Mouse (Mus musculus): ENCODE measurements at regions not wholly inside any gene's neighbourhood (a gene's known extent, or its start where the extent isn't known, plus 50 kb on each side); places are given as distances from the start of the nearest gene placed in this dataset.

- no peak for DNase-seq (ENCODE audit: low spot score in 2 of 2)
Measured at GRCm38 (mm10) chr9:61226596-61227384, 145.4 kb upstream of the Tle3 start.

GRCm38 (mm10) chr9:61227492-61228229 is 144.5 kb upstream of the Tle3 start:
- no peak for DNase-seq (ENCODE audit: low spot score in 2 of 2)

GRCm38 (mm10) chr9:61228230-61228631 is 143.9 kb upstream of the Tle3 start:
- no peak for DNase-seq (ENCODE audit: low spot score in 2 of 2)

- DNase-seq (ENCODE audit: low spot score in 2 of 2) = no peak
Measured at GRCm38 (mm10) chr9:61230306-61230705, 141.9 kb upstream of the Tle3 start.

GRCm38 (mm10) chr9:61232630-61233029 is 139.5 kb upstream of the Tle3 start:
- no peak for DNase-seq (ENCODE audit: low spot score in 2 of 2)

GRCm38 (mm10) chr9:61233251-61233650 is 138.9 kb upstream of the Tle3 start:
- DNase-seq (ENCODE audit: low spot score in 2 of 2) = no peak

GRCm38 (mm10) chr9:61235653-61236610 is 136.2 kb upstream of the Tle3 start:
- no peak for DNase-seq (ENCODE audit: low spot score in 2 of 2)

- DNase-seq (ENCODE audit: low spot score in 2 of 2) = no peak
Measured at GRCm38 (mm10) chr9:61238687-61239250, 133.4 kb upstream of the Tle3 start.

GRCm38 (mm10) chr9:61239328-61239727 is 132.8 kb upstream of the Tle3 start:
- no peak for DNase-seq (ENCODE audit: low spot score in 2 of 2)

GRCm38 (mm10) chr9:61241442-61241841 is 130.7 kb upstream of the Tle3 start:
- no peak for DNase-seq (ENCODE audit: low spot score in 2 of 2)

- no peak for DNase-seq (ENCODE audit: low spot score in 2 of 2)
Measured at GRCm38 (mm10) chr9:61242167-61242860, 129.9 kb upstream of the Tle3 start.

- DNase-seq (ENCODE audit: low spot score in 2 of 2) = no peak
Measured at GRCm38 (mm10) chr9:61243289-61243688, 128.9 kb upstream of the Tle3 start.

- no peak for DNase-seq (ENCODE audit: low spot score in 2 of 2)
Measured at GRCm38 (mm10) chr9:61249691-61250425, 122.3 kb upstream of the Tle3 start.

GRCm38 (mm10) chr9:61251606-61252005 is 120.6 kb upstream of the Tle3 start:
- peak; percentile 33 to 50 for DNase-seq (ENCODE audit: low spot score in 2 of 2)

- DNase-seq (ENCODE audit: low spot score in 2 of 2) = no peak
Measured at GRCm38 (mm10) chr9:61253761-61254160, 118.4 kb upstream of the Tle3 start.

- no peak for DNase-seq (ENCODE audit: low spot score in 2 of 2)
Measured at GRCm38 (mm10) chr9:61257488-61257887, 114.7 kb upstream of the Tle3 start.

- DNase-seq (ENCODE audit: low spot score in 2 of 2) = no peak
Measured at GRCm38 (mm10) chr9:61258100-61258499, 114.1 kb upstream of the Tle3 start.

GRCm38 (mm10) chr9:61259421-61260174 is 112.6 kb upstream of the Tle3 start:
- peak; percentile 48 to 71 for DNase-seq (ENCODE audit: low spot score in 2 of 2)

- DNase-seq (ENCODE audit: low spot score in 2 of 2) = no peak
Measured at GRCm38 (mm10) chr9:61261263-61261662, 110.9 kb upstream of the Tle3 start.
